ENCODE assay signal across 21 mouse cellular contexts in genomic region chr8:74936656-74937055, GRCm38 (mm10).
"Had no signal": no experiment of that assay in that cellular context is flagged by ENCODE, and none has a peak within 500 bp of the region (broad histone marks: within the 10 kb centered on the region; RNA-seq: fewer than 3 reads in every experiment).

No protein-coding gene starts in this region.

- H3K9ac ChIP-seq: limb, embryonic 13.5 days; liver, embryonic 12.5 days; liver, embryonic 15.5 days; lung, embryonic 15.5 days had no signal

- H3K4me2 ChIP-seq: limb, embryonic 13.5 days; liver, embryonic 12.5 days; liver, embryonic 15.5 days; lung, embryonic 15.5 days; midbrain, embryonic 11.5 days had no signal

- H3K4me1 ChIP-seq: limb, embryonic 13.5 days; liver, embryonic 12.5 days; liver, embryonic 15.5 days; lung, embryonic 15.5 days had no signal

- H3K4me3 ChIP-seq: limb, embryonic 10.5 days; limb, embryonic 13.5 days; liver, embryonic 12.5 days; liver, embryonic 15.5 days; lung, embryonic 15.5 days had no signal

- H3K36me3 ChIP-seq: limb, embryonic 10.5 days; limb, embryonic 13.5 days; liver, embryonic 12.5 days; liver, embryonic 15.5 days; lung, embryonic 15.5 days had no signal

- H3K9me3 ChIP-seq: limb, embryonic 10.5 days; limb, embryonic 13.5 days; liver, embryonic 12.5 days; liver, embryonic 15.5 days; lung, embryonic 15.5 days had no signal

- ATAC-seq: hindbrain, postnatal 0 days; intestine, embryonic 16.5 days; liver, embryonic 12.5 days had no signal

- DNase-seq: layer of hippocampus, adult 9-11 months; liver; lung, adult 18-20 months; lung, postnatal 10 days; lung, postnatal 4 days; midbrain, embryonic 14.5 days; right cerebral cortex, adult 18-20 months; right cerebral cortex, postnatal 14 days; right cerebral cortex, postnatal 4 days; thymus, adult 2 months; thymus, postnatal 14 days; thymus, postnatal 4 days had no signal

- H3K27me3 ChIP-seq: limb, embryonic 13.5 days; liver, embryonic 12.5 days; liver, embryonic 15.5 days; lung, embryonic 15.5 days had no signal

- H3K27ac ChIP-seq: hindbrain, postnatal 0 days; limb, embryonic 10.5 days; limb, embryonic 13.5 days; liver, embryonic 12.5 days; liver, embryonic 15.5 days; lung, embryonic 15.5 days; stomach, postnatal 0 days had no signal
